11 mouse cellular contexts compared by ENCODE assay signal in genomic region chr8:94270309-94270708, GRCm38 (mm10). TPM values are rescaled to one million over a fixed set of nuclear protein-coding genes. Genes with fewer than 3 reads are reported as not detected.
A peak's percentile ranks its signal among the peaks of the same experiment; 100 is the strongest.
DNase-seq lines count a peak whose midpoint lies in the region; ATAC-seq lines count a peak whose summit lies in the region.
"Had no signal": no experiment of that assay in that cellular context is flagged by ENCODE, and none has a peak within 500 bp of the region (broad histone marks: within the 10 kb centered on the region; RNA-seq: fewer than 3 reads in every experiment).

No protein-coding gene starts in this region.

- 0 out of 2 replicates have a peak overlapping the region, but pooled peaks have one; percentile 40 for H3K27ac ChIP-seq in hindbrain, embryonic 12.5 days
- H3K27ac ChIP-seq in hindbrain, embryonic 10.5 days: no peak overlapping the region
- H3K27ac ChIP-seq in embryonic facial prominence, embryonic 13.5 days: peak overlapping the region; percentile 41
- H3K27ac ChIP-seq in limb, embryonic 13.5 days: peak overlapping the region; percentile 66; the same call in 1 of the 2 replicates

- H3K9ac ChIP-seq in hindbrain, embryonic 12.5 days: no peak overlapping the region
- H3K9ac ChIP-seq in embryonic facial prominence, embryonic 13.5 days: no peak overlapping the region
- no peak overlapping the region for H3K9ac ChIP-seq in limb, embryonic 13.5 days

- DNase-seq in hindbrain, embryonic 10.5 days (ENCODE audit: low spot score): no peak
- DNase-seq in MN1 (ENCODE audit: low spot score): peak; percentile 39
- DNase-seq in spleen, adult 12 weeks (ENCODE audit: low spot score): no peak
- no peak for DNase-seq in B cell, adult 2 months
- no peak for DNase-seq in layer of hippocampus, postnatal 36 days
- DNase-seq: gastrocnemius, postnatal 14 days; lung, adult 2 months had no signal

- H3K27me3 ChIP-seq in hindbrain, embryonic 12.5 days: no peaks in the 10 kb centered on the region
- H3K27me3 ChIP-seq in hindbrain, embryonic 10.5 days (ENCODE audit: insufficient read depth, poor library complexity, severe bottlenecking): no peaks in the 10 kb centered on the region
- H3K27me3 ChIP-seq in embryonic facial prominence, embryonic 13.5 days: no peaks in the 10 kb centered on the region
- no peaks in the 10 kb centered on the region for H3K27me3 ChIP-seq in limb, embryonic 13.5 days
- H3K27me3 ChIP-seq: CH12.LX had no signal

- no peak for ATAC-seq in hindbrain, embryonic 12.5 days (ENCODE audit: low FRiP score)
- ATAC-seq in embryonic facial prominence, embryonic 13.5 days (ENCODE audit: insufficient number of reproducible peaks, insufficient read depth, low FRiP score, low TSS enrichment, low read depth): no peak
- no peak for ATAC-seq in limb, embryonic 13.5 days (ENCODE audit: low FRiP score, low read depth)

- H3K4me1 ChIP-seq in hindbrain, embryonic 12.5 days: peaks cover 9% of the 10 kb centered on the region
- H3K4me1 ChIP-seq in hindbrain, embryonic 10.5 days (replicated peaks): peaks cover 14% of the 10 kb centered on the region
- H3K4me1 ChIP-seq in embryonic facial prominence, embryonic 13.5 days: peaks cover 46% of the 10 kb centered on the region
- peaks cover 41% of the 10 kb centered on the region for H3K4me1 ChIP-seq in limb, embryonic 13.5 days

- no peak overlapping the region for H3K4me3 ChIP-seq in hindbrain, embryonic 12.5 days
- H3K4me3 ChIP-seq in hindbrain, embryonic 10.5 days: no peak overlapping the region
- H3K4me3 ChIP-seq in embryonic facial prominence, embryonic 13.5 days: no peak overlapping the region
- no peak overlapping the region for H3K4me3 ChIP-seq in limb, embryonic 13.5 days

- 91% methylated on average over 7 of the region's 7 CpGs for WGBS in hindbrain, embryonic 12.5 days
- 93% methylated on average over 7 of the region's 7 CpGs for whole genome bisulfite sequencing in hindbrain, embryonic 10.5 days
- 84% methylated on average over 7 of the region's 7 CpGs for WGBS in embryonic facial prominence, embryonic 13.5 days
- WGBS in limb, embryonic 13.5 days: 87% methylated on average over 7 of the region's 7 CpGs

- H3K9me3 ChIP-seq in hindbrain, embryonic 12.5 days (replicated peaks): no peaks in the 10 kb centered on the region
- no peaks in the 10 kb centered on the region for H3K9me3 ChIP-seq in hindbrain, embryonic 10.5 days
- no peaks in the 10 kb centered on the region for H3K9me3 ChIP-seq in embryonic facial prominence, embryonic 13.5 days
- no peaks in the 10 kb centered on the region for H3K9me3 ChIP-seq in limb, embryonic 13.5 days

- no peak overlapping the region for H3K4me2 ChIP-seq in hindbrain, embryonic 12.5 days (replicated peaks)
- H3K4me2 ChIP-seq in embryonic facial prominence, embryonic 13.5 days: peak overlapping the region; percentile 26
- H3K4me2 ChIP-seq in limb, embryonic 13.5 days (replicated peaks): peak overlapping the region; percentile 36

- H3K36me3 ChIP-seq in hindbrain, embryonic 12.5 days: no peaks in the 10 kb centered on the region
- H3K36me3 ChIP-seq in hindbrain, embryonic 10.5 days: no peaks in the 10 kb centered on the region
- H3K36me3 ChIP-seq in embryonic facial prominence, embryonic 13.5 days: no peaks in the 10 kb centered on the region
- H3K36me3 ChIP-seq in limb, embryonic 13.5 days: no peaks in the 10 kb centered on the region

RNA-seq across cellular contexts. Expression of gene Nup93, which starts 55.9 kb away (rescaled TPM):
- polyA plus RNA-seq in hindbrain, embryonic 12.5 days (2016; fragmentation: Nextera tagmentation; extraction: Ambion mirVana): 80.4 and 85.1 TPM in 2 replicates
- polyA plus RNA-seq in hindbrain, embryonic 10.5 days (2016; fragmentation: Nextera tagmentation; extraction: Ambion mirVana): 114 and 134 TPM in 2 replicates
- polyA plus RNA-seq in embryonic facial prominence, embryonic 13.5 days (2015; fragmentation: Nextera tagmentation; extraction: Ambion mirVana): 87.1 and 88.8 TPM in 2 replicates
- polyA plus RNA-seq in limb, embryonic 13.5 days (2015; fragmentation: Nextera tagmentation; extraction: Ambion mirVana): 93.7 and 99.2 TPM in 2 replicates
- total RNA-seq in layer of hippocampus, postnatal 36 days (2021): 10 to 100 TPM; 56.7 to 74.8 TPM

RNA-seq across cellular contexts. Expression of gene Slc12a3, which starts 58.7 kb away (rescaled TPM):
- polyA plus RNA-seq in hindbrain, embryonic 12.5 days (2016; fragmentation: Nextera tagmentation; extraction: Ambion mirVana): not detected in 2 replicates
- 0.09 TPM in 1 of 2 replicates, not detected in the other for polyA plus RNA-seq in hindbrain, embryonic 10.5 days (2016; fragmentation: Nextera tagmentation; extraction: Ambion mirVana)
- polyA plus RNA-seq in embryonic facial prominence, embryonic 13.5 days (2015; fragmentation: Nextera tagmentation; extraction: Ambion mirVana): 0.14 TPM in 1 of 2 replicates, not detected in the other
- polyA plus RNA-seq in limb, embryonic 13.5 days (2015; fragmentation: Nextera tagmentation; extraction: Ambion mirVana): not detected in 2 replicates
- under 1 TPM; 0.18 to 0.20 TPM for total RNA-seq in layer of hippocampus, postnatal 36 days (2021)
- total RNA-seq: gastrocnemius, postnatal 14 days had no signal
